Mouse (Mus musculus): ENCODE data around the gene Rdx. TPM values are rescaled to one million over a fixed set of nuclear protein-coding genes. Genes with fewer than 3 reads are reported as not detected.
A peak's percentile ranks its signal among the peaks of the same experiment; 100 is the strongest.
"Not testable (repeated sequence)": the region's sequence is repeated elsewhere in the genome, so short reads cannot be mapped to it uniquely, and the experiment has no call there.

Gene Rdx
- polyA plus RNA-seq, 1 experiment = 3.5 TPM

DNA sequence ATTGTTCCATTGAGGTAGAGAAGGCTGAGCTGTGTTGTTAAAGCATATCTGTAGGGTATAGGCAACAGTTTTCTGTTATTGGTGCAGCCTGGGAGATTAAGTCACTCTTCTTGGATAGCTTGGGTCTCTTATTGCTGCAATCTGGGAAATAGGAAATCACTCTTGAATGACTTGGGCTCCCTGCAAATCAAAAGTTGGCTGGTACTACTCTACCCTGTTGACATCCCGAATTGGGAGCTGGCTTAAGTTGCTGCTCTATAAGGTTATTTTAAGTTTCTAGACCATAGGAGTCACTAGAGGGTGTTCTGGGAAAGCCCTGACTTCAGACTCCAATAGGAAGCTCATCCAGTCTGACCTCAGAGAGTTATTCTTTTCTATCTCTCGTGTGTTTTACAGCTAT, 3.4 kb downstream of the Rdx start:
- WGBS = 53% methylated on average over 2 of the region's 2 CpGs
- no peak for DNase-seq (ENCODE audit: low read depth, low spot score)

DNA sequence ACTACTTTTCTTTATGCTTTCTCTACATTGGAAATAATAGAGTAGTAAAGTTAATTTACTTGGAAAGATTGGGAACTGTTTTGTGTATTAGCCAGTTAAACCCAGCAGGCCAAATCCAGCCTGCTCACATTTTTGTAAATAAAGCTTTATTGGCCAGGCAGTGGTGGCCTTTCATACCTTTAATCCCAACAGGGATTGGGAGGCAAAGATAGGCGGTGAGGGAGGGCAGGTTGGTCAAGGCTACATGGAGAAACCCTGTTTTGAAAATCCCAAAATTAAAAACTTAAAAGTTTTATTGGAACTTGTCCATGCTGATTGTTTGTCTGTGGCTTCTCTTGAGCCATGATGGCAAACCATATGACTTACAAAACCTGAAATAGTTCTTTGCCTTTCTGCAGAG, 5.2 kb downstream of the Rdx start:
- DNase-seq (ENCODE audit: low read depth, low spot score) = no peak
- WGBS = 79% methylated on average over 1 of the region's 1 CpGs

DNA sequence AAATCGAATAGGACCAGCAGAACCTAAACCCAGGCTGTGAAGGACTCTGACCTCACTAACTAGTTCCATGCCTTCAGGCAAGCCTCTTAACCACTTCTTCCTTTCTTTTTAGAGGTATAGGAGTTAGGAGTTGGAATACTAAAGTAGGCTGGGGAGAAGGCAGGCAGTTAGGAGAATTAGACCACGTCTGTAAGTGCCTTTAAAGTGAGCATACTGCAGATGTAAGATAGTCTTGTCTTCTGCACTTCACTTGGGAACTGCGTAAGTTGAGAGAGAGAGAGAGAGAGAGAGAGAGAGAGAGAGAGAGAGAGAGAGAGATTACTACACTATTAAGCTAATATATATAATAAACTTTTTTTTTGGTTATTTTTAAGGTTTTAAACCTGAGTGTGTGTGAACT, 8.3 kb downstream of the Rdx start:
- DNase-seq (ENCODE audit: low read depth, low spot score) = no peak
- WGBS = 76% methylated on average over 3 of the region's 3 CpGs

DNA sequence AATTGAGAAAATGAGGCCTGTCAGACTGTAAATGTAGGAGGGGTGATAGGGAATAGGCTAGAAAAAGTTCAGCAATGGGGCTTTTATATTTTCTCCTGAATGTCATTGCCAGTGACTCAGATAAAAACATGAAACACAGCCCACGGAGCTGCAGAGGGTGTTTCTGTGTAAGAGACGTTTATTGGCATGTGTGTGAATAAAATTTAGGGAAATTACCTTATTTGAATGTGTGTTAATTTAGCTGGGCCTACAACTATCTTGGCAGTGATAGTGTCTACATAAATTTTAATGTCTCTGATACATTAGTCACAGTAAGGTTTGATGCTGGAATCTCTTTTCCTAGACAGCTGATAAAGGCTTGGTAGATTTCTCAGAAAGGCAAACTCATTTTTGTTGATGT, 12.8 kb downstream of the Rdx start:
- 38% methylated on average over 2 of the region's 2 CpGs for WGBS
- DNase-seq (ENCODE audit: low read depth, low spot score) = no peak

DNA sequence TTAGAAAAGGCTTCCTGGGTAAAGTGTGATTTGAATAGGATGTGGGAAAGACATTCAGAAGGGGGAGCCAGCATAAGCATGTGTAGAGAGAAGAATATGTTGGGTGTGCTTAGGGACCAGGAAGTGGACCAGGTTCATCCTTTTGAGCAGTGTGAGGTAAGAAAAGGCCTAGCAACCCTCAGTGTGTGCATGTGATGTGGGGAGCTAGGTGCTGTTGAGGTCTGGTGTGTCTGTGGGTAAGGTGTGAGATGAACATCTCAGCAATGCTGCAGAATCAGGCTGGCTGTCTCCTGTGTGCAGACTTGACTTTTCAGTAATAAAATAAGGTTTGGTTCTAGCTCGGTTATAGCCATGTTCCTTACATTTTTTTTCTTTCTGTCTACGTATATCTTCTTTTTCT, 23.1 kb downstream of the Rdx start:
- DNase-seq (ENCODE audit: low read depth, low spot score) = no peak
- WGBS = 93% methylated on average over 2 of the region's 2 CpGs

DNA sequence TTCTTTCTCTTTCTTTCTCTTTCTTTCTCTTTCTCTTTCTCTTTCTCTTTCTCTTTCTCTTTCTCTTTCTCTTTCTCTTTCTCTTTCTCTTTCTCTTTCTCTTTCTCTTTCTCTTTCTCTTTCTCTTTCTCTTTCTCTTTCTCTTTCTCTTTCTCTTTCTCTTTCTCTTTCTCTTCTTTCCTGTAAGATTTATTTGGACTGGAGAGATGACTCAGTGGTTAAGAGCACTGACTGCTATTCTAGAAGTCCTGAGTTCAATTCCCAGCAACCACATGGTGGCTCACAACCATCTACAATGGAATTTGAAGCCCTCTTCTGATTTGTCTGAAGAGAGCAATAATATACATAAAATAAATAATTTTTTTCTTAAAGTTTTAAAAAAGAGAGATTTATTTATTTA, 24.4 kb downstream of the Rdx start:
- not testable (repeated sequence) for DNase-seq (ENCODE audit: low read depth, low spot score)

DNA sequence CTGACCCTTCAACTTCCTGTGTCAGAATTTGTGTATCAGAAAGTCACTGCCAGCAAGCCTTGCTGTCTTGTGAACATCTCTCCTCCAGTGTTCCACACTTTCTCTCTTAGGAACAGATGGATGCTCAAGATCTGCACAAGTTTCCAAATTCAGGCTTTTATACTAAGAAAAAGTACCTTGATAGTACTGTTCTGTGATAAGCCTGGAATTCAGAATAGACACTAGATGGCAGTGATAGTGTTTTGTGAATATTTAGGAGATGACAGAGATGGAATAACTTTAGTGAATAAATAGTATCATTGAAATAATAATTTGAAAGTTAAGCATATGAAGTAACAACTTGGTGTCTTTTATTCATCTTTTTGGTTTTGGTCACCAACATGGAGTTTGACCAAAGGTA, 25.2 kb downstream of the Rdx start:
- no peak for DNase-seq (ENCODE audit: low read depth, low spot score)

DNA sequence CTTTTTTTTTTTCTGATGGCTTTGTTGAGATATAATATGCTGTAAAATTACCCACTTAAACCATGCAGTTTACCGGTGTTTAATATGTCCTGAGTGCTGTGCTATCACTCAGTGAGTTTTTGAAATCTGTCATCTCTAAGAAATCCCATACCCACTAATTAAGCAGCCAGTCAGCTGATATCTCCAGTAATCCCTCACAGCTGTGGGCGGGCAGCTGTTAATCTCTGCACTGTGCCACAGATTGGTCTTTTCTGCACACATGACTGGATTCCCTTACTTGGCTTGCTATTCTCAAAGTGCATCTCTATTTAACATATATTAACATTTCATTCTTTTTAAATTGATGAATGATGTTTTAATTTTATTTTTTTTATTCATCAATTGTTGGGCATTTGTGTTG, 29.1 kb downstream of the Rdx start:
- 91% methylated on average over 2 of the region's 2 CpGs for WGBS
- DNase-seq (ENCODE audit: low read depth, low spot score) = no peak

DNA sequence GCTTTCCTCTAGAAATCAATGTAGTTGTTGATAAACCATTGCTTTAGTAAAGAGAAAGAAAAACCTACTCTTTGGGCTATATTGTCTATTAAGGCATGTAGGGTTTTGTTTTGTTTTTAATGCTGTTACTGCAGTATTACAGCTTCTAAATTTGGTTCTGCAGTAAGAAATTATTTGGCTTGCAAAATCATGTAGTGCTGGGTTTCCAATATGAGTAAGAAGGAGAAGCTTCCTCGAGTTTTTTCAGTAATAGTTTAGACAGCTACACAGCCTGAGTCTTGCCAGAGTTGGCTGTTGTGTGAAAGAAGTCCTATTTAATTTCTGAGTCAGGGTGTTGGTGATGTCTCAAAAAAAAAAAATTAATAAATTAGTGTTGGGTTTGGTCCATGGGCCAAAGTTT, 30.7 kb downstream of the Rdx start:
- WGBS = 60% methylated on average over 1 of the region's 1 CpGs

DNA sequence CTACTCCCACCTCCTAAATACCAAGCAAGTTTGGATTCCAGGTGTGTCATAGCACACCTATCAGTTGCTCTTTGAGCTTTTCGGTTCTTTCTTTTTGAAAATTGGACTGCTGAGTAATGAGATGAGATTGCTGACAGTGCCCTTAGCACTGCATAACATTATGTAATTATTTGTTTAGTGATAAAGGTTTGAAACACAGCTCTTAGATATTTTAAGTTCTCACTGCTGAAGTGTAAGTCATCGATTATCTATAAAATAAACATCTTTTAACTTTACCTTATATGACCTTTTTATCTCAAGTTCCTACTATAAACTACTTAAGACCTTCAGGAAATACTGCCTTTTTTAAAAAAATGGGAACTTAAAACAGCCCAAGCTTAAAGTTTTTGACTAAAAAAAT, 35.0 kb downstream of the Rdx start:
- 17% methylated on average over 2 of the region's 2 CpGs for WGBS
- DNase-seq (ENCODE audit: low read depth, low spot score) = no peak

More for the DNA sequence above, 30.7 kb downstream of the Rdx start:
- DNase-seq (ENCODE audit: low read depth, low spot score) = no peak

DNA sequence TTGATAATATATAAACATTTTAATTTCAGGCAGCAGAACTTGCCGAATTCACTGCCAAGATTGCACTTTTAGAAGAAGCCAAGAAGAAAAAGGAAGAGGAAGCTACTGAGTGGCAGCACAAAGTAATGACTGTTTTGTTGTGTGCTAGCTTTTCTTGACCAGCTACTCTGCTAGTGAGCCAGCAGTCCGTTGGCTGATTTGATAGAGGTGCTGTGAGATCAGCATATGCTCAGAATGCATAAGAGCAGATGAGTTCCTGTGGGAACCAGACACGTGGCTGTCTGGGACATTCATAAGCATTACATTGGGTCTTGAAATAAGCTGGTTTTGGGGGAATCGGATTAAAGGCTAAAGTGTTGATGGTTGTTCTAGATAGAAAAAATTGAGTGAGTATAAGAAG, 35.4 kb downstream of the Rdx start:
- 62% methylated on average over 4 of the region's 4 CpGs for WGBS
- DNase-seq (ENCODE audit: low read depth, low spot score) = no peak

DNA sequence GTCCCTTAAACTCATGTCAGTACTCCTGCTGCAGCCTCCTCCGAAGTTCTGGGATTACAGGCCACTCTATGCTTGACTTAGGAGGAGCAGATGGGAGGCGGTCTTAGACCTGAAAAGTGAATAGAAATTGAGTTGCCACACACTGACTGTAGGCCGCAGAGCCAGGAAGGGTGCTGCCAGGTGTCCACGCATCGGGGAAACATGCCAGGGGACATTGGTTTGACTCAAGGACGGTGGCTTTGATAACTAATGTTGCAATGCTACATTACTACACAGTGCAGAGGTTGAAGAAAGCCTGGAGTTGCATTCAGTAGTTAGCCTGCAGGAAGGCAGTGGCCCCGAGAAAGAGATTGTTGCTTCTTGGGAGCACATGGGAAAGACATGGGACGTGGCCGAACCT, 44.8 kb downstream of the Rdx start:
- WGBS = 88% methylated on average over 9 of the region's 9 CpGs
- DNase-seq (ENCODE audit: low read depth, low spot score) = no peak

DNA sequence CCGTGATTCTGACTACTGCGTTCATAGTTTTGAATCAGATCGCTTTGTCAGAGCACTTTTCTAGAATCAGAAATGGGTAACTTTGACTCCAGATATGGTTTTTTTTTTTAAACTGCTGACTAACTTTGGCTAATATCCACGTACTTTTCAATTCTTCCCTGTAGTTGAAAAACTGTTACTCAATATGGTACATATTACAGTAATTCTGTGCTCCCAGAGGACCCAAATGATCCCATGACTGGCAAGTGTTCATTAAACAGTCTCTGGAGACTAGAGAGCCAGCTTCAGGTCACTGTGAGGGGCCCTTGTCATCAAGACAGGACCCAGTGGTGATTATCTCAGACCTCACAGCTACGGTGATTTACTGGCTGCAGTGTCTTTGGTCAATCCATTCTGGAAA, 45.3 kb downstream of the Rdx start:
- WGBS = 89% methylated on average over 5 of the region's 5 CpGs
- DNase-seq (ENCODE audit: low read depth, low spot score) = no peak

DNA sequence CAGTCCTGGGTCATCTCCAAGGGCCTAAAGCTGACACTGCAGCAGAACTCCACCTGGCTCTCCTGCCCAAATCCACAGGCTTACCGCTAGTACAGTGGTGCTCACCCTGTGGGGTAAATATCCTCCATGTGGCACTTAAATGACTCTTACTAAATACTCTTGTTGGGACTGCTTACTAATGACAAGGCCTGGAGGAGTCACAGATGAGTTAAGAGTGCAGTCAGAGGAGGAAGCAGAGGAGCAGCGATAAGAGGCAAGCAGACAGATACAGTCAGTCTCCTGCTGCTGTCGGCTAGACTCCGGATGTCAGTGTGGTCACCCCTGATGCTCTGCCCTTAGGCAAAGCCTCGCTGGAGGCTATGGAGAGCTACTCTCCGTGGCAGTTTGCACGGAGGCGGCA, 46.1 kb downstream of the Rdx start:
- no peak for DNase-seq (ENCODE audit: low read depth, low spot score)
- WGBS = 78% methylated on average over 8 of the region's 8 CpGs

DNA sequence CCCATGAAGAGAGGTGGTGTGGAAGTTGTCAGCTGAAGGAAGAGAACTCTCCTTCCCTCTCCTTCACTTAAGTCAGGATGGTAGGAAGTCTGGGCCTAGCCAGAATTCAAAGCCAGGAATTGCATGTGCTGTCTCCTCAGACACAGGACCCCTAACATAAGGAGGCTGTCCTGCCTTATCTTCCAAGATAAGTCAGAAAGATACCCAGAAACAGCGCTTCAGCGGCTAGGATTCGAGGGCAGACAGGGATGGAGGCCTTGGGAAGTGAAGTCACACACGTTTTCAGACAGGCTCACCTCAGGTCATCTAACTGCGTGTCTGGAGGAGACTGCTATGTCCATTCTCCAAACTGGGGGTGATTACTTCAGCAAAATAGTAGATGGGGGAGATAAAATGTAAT, 47.0 kb downstream of the Rdx start:
- 86% methylated on average over 5 of the region's 5 CpGs for WGBS
- no peak for DNase-seq (ENCODE audit: low read depth, low spot score)

DNA sequence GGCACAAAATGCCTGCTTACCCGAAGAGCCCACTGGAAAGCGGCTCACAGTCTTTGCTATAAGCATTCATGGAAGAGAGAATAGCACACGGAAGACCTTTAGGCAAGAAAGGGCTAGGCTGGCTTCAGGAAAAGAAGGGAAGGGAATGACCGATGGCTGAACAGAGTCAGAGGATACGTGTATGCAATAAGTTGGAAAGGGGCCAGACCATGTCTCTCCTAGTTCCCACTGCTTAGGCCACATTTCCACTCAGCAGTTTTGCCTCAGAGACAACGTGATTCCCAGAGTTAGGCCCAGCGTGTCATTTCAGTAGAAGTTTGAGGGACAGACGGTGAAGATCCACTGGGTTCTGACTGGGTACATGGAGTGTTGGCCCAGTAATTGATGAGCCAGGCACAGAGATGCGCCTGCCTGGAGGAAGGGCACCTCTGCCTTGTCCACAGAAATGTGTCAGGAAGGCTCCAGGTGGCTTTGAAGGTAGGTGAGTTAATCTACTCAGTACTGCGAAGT, 47.6 kb downstream of the Rdx start:
- 78% methylated on average over 10 of the region's 10 CpGs for WGBS
- DNase-seq (ENCODE audit: low read depth, low spot score) = no peak

DNA sequence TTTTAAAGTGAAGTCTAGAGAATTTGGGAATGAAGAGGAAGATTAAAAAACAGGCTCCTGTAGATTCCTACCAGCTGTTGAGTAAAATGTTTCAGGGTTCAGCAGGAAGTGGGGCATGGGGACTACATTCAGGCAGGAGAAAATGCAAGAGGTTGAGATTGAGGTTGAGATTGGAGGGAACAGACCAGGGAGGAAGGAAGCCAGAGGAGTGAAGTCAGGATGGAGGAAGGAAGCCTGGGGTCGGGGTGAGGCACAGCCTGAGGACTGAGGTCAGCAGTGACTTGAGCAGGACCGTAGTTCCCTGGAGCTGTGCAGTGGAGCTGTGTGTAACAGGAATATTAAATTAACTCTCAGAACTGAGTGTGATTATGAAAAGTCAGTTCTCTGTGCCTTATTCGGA, 48.7 kb downstream of the Rdx start:
- no peak for DNase-seq (ENCODE audit: low read depth, low spot score)
- 68% methylated on average over 3 of the region's 3 CpGs for WGBS

DNA sequence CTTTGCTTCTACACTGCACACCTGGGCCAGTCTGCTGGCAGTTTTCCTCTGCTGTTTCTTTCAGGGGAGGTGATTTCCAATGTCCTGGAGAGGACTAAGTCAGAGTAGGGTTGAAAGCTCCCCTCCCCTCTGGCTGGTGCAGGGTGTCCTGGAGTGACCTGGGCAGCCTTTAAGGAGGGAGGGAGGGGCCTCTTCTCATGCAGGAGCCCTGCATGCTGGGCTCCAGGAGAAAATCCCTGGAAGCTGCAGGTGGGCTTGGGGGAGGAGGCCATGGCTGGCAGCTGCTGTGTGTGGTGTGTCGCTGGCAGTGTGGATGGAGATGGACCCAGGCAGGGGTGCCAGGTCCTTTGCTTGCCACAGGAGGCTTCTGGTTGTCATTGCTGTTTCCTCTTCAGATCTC, 50.4 kb downstream of the Rdx start:
- WGBS = 77% methylated on average over 1 of the region's 1 CpGs
- DNase-seq (ENCODE audit: low read depth, low spot score) = no peak

DNA sequence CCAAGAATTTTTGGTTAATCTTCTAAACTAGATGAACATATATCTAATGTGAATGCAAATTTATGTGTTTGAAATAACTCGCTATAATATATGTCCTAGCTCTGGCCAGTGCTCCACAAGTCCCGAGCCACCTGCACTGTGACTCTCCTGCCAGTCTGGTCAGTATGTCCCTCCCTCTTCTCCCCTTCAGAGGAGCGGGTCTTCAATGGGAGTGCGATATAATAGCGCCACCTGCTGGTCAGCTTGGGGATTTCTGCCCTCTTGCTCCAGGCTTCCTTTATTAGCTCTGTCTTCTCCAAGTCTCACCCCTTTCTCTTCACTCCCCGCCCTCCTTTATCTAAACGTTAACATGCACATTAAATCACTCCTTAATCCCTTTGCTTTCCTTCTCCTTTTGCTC, 51.6 kb downstream of the Rdx start:
- DNase-seq (ENCODE audit: low read depth, low spot score) = peak; percentile 11
- WGBS = under 1% methylated on average over 7 of the region's 7 CpGs

DNA sequence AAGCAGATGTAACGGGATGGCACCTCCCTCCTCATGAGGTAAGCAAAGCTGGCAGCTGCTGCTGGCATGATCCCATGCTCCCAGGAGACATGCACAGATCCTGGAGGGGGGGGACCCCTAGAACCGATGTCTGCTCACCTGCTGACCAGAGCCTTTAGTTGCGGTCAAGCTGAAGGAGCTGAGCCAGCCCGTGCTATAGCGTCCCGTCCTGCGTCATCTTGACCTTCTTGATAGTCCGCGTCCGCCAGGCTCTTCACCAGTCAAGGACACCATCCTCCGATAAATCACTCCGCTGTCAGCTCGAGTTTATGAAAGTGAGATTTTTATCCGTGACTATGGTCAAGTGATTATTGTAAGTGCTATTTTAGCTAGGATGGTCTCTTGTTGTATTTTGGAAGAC, 53.5 kb downstream of the Rdx start:
- no peak for DNase-seq (ENCODE audit: low read depth, low spot score)
- 85% methylated on average over 14 of the region's 14 CpGs for WGBS

DNA sequence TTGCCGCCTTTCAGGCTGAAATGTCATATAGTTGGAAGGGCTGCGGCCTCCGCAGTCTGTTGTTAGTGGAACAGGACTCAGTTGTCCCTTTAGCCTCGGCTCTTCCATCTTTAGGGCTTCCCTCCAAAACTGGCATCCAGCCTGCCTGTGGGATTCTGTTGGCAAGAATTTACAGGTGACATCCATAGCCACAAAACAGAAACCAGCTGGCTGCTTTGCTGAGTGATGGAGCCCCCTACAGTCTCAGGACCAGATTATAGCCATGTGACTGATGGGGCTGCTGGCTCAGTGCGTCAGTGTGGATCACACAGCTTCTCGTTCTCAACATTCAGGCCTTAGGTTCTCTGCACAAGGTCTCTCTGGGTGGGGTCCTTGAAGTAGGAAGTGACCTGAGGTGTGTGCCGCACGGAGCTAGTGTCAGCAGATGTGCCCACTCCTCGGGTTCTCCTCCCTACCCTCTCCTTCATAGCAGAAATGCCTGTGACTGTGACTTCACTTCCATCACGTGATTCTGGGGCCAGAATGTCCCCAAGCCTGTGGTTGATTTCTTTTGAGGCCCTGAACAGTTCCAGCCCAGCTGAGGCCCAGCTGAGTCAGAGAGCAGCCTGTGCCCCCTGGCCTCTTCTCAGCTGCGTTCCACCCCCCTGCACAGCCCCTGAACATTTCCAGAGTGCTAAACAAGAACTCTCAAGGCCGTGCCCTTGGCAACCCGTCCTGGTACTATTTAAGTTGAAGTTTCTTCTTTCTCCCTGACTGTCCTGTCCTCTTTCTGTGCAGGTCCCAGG, 55.3 kb downstream of the Rdx start:
- DNase-seq (ENCODE audit: low read depth, low spot score) = no peak
- WGBS = 67% methylated on average over 13 of the region's 13 CpGs

Measured in large intestine, adult 2 months (tissue).